Mouse (Mus musculus): ENCODE data around the gene Veph1. TPM values are rescaled to one million over a fixed set of nuclear protein-coding genes. Genes with fewer than 3 reads are reported as not detected.
A peak's percentile ranks its signal among the peaks of the same experiment; 100 is the strongest.
"Not testable (repeated sequence)": the region's sequence is repeated elsewhere in the genome, so short reads cannot be mapped to it uniquely, and the experiment has no call there.

Gene Veph1
- polyA plus RNA-seq, 1 experiment from 2014 or later, result 1.0 TPM

DNA sequence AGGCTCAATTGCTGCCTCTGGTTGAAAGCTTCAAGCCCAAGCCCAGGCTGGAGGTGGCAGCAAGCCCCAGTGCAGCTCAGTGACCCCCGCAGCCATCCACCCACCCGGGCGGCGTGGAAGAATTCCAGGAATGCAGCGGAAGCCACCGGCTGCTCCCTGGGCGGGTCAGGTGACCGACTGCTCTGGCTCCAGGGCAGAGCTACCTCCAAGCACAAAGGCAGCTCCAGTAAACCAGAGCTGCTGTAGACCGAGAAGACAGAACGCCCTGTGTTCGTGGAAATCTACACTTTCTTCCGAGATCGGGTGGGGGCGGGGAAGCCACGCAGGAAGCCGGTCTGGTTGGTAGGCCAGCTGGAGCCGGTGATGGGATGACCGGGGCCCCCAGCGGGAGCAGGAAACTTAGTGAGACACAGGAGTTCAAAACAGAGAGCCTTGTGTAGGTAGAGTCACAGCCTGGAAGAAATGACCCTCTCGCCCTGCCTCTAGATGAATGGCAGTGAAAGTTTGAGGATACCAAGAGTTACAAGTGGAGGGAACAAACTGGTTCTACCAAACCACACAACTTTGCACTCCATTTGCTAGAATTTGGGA, 4.2 kb downstream of the Veph1 start:
- H3K4me1 ChIP-seq, result peaks cover 23% of the 10 kb centered on the region
- H3K36me3 ChIP-seq, result no peaks in the 10 kb centered on the region
- DNase-seq (ENCODE audit: low spot score), result peak; percentile 85
- H3K9me3 ChIP-seq (replicated peaks), result no peaks in the 10 kb centered on the region
- peak overlapping the region; percentile 41 for H3K4me3 ChIP-seq
- H3K27ac ChIP-seq, result peak overlapping the region; percentile 92
- 10% methylated on average over 20 of the region's 20 CpGs for WGBS
- H3K27me3 ChIP-seq (ENCODE audit: low read depth, poor library complexity, severe bottlenecking), result no peaks in the 10 kb centered on the region

DNA sequence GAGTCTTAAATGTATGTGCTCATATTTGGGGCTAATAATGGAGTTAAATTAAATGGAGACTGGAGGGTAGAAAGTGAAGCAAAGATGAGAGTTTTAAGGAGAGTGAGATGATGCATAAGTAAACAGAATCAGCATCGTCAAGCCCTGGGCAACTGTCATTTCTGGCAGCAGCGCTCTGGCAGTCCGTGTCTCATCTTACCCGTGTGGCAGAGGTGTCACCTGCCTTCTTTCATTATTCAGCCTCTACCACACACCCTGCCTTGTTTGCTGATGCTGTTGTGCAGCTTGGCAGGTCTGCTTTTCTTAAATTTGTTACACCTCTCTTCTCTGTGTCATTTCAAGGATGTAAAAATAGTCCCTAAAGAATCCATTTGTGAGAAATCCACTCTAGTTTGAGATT, 33.4 kb downstream of the Veph1 start:
- no peaks in the 10 kb centered on the region for H3K36me3 ChIP-seq
- no peaks in the 10 kb centered on the region for H3K9me3 ChIP-seq (replicated peaks)
- 0 out of 2 replicates have a peak, but pooled peaks cover 4% of the 10 kb centered on the region for H3K4me1 ChIP-seq
- H3K27me3 ChIP-seq (ENCODE audit: low read depth, poor library complexity, severe bottlenecking), result no peaks in the 10 kb centered on the region
- no peak overlapping the region for H3K27ac ChIP-seq
- WGBS, result 90% methylated on average over 4 of the region's 4 CpGs
- no peak overlapping the region for H3K4me3 ChIP-seq
- no peak for DNase-seq (ENCODE audit: low spot score)

DNA sequence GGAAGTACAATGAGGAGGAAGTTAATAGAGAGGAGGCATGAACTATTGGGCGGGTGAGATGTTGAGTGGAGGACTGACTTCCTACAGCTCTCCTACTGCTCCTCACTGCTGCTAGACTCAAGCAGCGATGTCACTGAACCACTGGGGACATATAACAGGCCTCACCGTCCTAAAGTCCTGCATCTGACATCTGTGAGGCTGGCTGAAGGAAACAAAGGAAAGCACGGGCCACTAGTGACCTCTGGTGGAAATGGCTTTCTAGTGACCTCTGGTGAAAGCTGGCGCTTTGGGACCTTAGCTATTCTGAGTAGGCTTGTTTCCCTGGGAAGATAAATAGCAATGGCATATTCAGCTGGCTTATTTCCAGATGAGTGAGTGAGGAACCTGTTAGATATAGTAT, 34.3 kb downstream of the Veph1 start:
- Histone ChIP-seq H3K4me1 (0 out of 2 replicates have a peak, but pooled peaks cover 4% of the 10 kb centered on the region), H3K4me3 (no peak overlapping the region), H3K27me3 (ENCODE audit: low read depth, poor library complexity, severe bottlenecking) (no peaks in the 10 kb centered on the region), H3K27ac (no peak overlapping the region), H3K9me3 (replicated peaks) (no peaks in the 10 kb centered on the region), H3K36me3 (no peaks in the 10 kb centered on the region)
- peak; percentile 54 for DNase-seq (ENCODE audit: low spot score)
- 35% methylated on average over 5 of the region's 5 CpGs for WGBS

DNA sequence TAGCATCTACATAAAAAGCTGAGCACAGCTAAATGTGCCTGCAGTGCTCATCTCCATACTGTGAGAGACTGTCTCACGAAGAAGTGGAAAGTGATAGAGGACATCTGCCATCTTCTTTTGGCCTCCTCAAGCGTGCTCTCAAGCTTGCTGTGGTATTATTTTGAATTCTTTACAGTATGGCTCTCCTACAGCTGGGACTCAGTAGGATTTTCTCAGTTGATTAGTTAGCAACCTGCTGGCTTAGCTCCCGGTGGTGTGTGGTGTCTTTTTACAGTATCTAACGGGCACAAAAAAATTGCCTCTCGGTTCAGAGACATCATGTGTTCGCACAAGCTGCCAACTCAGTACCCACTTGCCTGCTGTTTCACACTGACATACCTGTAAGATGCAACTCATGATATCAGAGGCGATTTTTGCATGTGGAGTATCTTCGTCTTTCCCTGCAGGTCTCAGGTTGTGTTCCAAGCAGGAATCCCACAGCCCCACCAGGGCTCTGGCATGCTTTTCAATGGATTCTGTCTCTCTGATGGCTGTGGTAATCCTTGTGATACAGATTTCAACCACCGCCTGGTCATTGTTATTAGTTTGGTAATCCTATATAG, 42.0 kb downstream of the Veph1 start:
- H3K4me1 ChIP-seq, result no peaks in the 10 kb centered on the region
- H3K36me3 ChIP-seq, result no peaks in the 10 kb centered on the region
- WGBS, result 90% methylated on average over 9 of the region's 9 CpGs
- no peaks in the 10 kb centered on the region for H3K9me3 ChIP-seq (replicated peaks)
- no peak overlapping the region for H3K27ac ChIP-seq
- DNase-seq (ENCODE audit: low spot score), result no peak
- H3K4me3 ChIP-seq, result no peak overlapping the region
- no peaks in the 10 kb centered on the region for H3K27me3 ChIP-seq (ENCODE audit: low read depth, poor library complexity, severe bottlenecking)

DNA sequence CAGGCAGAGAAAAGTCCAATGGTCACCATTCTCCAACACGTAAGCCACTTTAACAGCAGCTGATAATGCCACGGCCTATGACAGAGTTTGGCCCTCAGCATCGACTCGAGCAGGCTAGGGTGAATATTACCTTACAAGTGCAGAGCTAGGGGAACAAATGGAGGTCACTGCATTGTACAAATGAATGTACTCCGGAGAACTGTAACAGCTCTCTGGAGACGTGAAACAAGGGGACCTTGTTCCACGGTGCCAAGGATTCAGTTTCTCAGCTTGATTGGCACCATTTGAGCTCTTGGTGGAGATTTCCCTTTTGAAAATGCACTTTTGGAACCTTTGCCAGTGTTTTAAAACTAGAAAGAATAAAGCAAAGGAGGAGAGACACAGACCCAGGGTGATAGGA, 44.8 kb downstream of the Veph1 start:
- Histone ChIP-seq H3K27ac (no peak overlapping the region), H3K36me3 (no peaks in the 10 kb centered on the region), H3K9me3 (replicated peaks) (no peaks in the 10 kb centered on the region), H3K27me3 (ENCODE audit: low read depth, poor library complexity, severe bottlenecking) (no peaks in the 10 kb centered on the region), H3K4me1 (no peaks in the 10 kb centered on the region), H3K4me3 (no peak overlapping the region)
- 84% methylated on average over 7 of the region's 7 CpGs for WGBS
- no peak for DNase-seq (ENCODE audit: low spot score)

DNA sequence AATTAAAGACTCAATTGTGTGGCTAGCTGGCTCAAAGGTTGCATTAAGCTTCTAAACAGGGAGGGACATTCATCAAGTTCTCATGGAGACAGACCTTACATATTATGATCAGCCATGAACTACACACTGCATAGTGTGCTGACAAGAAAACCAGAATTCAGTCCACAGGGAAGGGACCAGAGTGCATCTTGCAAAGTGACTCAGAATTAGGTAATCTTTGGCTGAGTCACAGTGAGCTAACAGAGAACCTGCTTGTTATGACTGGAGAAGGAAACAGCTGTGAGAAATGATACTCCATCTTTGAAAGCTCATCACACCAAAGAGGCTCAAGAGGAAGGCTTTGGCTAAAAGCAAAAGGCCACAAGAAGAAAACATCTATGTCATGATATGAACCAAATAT, 56.2 kb downstream of the Veph1 start:
- H3K4me1 ChIP-seq, result no peaks in the 10 kb centered on the region
- H3K9me3 ChIP-seq (replicated peaks), result no peaks in the 10 kb centered on the region
- no peak overlapping the region for H3K4me3 ChIP-seq
- no peaks in the 10 kb centered on the region for H3K27me3 ChIP-seq (ENCODE audit: low read depth, poor library complexity, severe bottlenecking)
- DNase-seq (ENCODE audit: low spot score), result no peak
- no peaks in the 10 kb centered on the region for H3K36me3 ChIP-seq
- no peak overlapping the region for H3K27ac ChIP-seq

DNA sequence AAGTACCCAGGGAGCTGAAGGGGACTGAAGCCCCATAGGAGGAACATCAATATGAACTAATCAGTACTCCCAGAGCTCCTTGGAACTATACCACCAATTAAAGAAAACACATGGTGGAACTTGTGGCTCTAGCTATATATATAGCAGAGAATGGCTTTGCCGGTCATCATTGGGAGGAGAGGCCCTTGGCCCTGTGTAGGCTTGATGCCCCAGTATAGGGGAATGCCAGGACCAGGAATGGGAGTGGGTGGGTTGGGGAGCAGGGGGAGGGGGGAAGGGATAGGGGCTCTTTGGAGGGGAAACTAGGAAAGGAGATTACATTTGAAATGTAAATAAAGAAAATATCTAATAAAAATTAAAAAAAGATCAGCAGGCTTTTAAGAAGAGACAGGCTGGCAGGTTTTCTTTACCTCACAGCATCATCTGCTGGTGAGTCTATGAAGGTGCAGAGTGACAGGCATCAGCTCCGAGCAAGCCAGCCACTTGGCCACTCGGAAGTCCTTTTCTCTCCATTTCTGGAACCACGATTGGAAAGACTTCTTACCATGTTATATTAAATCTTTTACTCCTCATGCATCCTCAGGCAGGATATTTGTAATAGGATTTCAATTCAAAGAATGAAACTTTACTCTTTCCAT, 60.3 kb downstream of the Veph1 start:
- not testable (repeated sequence) for H3K9me3 ChIP-seq (replicated peaks); DNase-seq (ENCODE audit: low spot score)
- 47% methylated on average over 4 of the region's 4 CpGs for WGBS

DNA sequence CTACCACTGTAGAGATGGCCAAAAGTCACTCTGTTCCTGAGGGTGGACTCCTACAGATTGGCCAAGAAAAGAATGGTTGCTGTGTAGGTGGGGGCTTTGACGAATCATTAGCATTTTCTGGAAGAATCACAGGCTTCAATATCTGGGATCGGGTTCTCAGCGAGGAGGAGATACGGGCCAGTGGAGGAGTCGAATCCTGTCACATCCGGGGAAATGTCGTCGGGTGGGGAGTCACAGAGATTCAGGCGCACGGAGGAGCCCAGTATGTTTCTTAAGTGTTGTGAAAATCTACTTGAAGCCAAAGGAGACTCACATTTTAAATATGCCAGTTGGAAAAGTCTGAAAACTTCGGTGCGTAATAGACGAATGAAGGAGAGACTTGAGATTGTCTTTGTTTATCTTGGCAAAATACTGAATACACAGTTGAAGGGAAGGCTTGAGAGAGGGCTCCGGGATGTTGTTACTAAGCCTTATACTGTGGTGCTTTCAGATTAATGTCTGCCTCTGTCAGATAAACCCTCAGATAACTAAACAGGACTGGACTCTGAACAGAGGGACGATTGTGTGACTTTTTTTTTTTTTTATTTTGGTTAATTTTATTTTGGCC, 71.6 kb downstream of the Veph1 start:
- no peaks in the 10 kb centered on the region for H3K27me3 ChIP-seq (ENCODE audit: low read depth, poor library complexity, severe bottlenecking)
- 91% methylated on average over 15 of the region's 15 CpGs for WGBS
- H3K9me3 ChIP-seq (replicated peaks), result no peaks in the 10 kb centered on the region
- peaks cover 26% of the 10 kb centered on the region for H3K4me1 ChIP-seq
- no peak overlapping the region for H3K4me3 ChIP-seq
- no peak overlapping the region for H3K27ac ChIP-seq
- H3K36me3 ChIP-seq, result no peaks in the 10 kb centered on the region
- no peak for DNase-seq (ENCODE audit: low spot score)

More for the DNA sequence above, 60.3 kb downstream of the Veph1 start:
- not testable (repeated sequence) for H3K27ac ChIP-seq; H3K27me3 ChIP-seq (ENCODE audit: low read depth, poor library complexity, severe bottlenecking); H3K4me3 ChIP-seq; H3K4me1 ChIP-seq; H3K36me3 ChIP-seq

DNA sequence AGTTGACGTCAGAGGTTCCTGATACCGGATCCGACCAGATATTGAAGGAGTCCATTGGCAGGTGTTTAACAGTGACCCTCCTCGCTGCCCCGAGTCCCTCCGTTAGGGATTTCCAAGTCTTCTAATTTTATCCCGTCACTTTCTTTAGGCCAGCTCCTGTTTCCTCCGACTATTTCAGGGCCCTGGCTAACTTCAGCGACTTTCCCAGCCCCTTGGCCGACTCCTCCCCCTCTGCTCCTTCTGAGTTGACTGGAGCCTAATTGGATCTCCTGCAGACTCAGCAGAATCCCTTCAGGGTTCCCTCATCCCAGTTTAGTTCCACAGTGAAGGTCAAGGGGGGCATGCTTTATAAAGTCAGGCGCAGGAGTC, 75.4 kb downstream of the Veph1 start:
- Histone ChIP-seq H3K4me1 (peaks cover 38% of the 10 kb centered on the region), H3K36me3 (no peaks in the 10 kb centered on the region), H3K9me3 (replicated peaks) (no peaks in the 10 kb centered on the region), H3K27me3 (ENCODE audit: low read depth, poor library complexity, severe bottlenecking) (0 out of 2 replicates have a peak, but pooled peaks cover 4% of the 10 kb centered on the region), H3K4me3 (peak overlapping the region; percentile 73), H3K27ac (peak overlapping the region; percentile 92)
- 0% methylated on average over 11 of the region's 11 CpGs for WGBS
- DNase-seq (ENCODE audit: low spot score), result peak; percentile 67

DNA sequence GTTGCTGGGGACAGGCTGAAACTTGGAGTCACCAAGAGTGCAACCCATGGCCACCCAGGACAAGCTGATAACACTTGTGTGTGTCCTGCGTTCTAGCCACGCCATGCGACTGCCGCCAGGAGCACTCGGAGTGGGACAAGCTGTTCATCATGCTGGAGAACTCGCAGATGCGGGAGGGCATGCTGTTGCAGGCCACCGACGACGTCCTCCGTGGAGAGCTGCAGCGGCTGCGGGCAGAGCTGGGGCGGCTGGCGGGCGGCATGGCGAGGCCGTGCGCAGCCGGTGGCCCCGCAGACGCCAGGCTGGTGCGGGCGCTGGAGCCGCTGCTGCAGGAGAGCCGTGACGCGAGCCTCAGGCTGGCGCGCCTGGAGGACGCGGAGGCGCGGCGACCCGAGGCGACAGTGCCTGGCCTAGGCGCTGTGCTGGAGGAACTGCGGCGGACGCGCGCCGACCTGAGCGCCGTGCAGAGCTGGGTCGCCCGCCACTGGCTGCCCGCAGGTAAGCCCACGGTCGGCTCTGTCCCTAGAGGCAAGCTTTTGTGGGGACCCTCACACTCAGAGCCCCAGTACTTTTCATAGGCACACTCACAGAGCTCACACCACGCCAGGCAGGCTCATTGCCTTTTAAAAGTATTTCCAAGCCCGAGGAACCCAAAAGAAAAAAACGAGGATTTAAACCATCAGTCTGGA, 75.9 kb downstream of the Veph1 start:
- 0% methylated on average over 54 of the region's 54 CpGs for WGBS
- peak; percentile 77 for DNase-seq (ENCODE audit: low spot score)
- Histone ChIP-seq H3K9me3 (replicated peaks) (no peaks in the 10 kb centered on the region), H3K27ac (peak overlapping the region; percentile 92), H3K36me3 (no peaks in the 10 kb centered on the region), H3K4me3 (peak overlapping the region; percentile 73), H3K27me3 (ENCODE audit: low read depth, poor library complexity, severe bottlenecking) (0 out of 2 replicates have a peak, but pooled peaks cover 4% of the 10 kb centered on the region), H3K4me1 (peaks cover 43% of the 10 kb centered on the region)

DNA sequence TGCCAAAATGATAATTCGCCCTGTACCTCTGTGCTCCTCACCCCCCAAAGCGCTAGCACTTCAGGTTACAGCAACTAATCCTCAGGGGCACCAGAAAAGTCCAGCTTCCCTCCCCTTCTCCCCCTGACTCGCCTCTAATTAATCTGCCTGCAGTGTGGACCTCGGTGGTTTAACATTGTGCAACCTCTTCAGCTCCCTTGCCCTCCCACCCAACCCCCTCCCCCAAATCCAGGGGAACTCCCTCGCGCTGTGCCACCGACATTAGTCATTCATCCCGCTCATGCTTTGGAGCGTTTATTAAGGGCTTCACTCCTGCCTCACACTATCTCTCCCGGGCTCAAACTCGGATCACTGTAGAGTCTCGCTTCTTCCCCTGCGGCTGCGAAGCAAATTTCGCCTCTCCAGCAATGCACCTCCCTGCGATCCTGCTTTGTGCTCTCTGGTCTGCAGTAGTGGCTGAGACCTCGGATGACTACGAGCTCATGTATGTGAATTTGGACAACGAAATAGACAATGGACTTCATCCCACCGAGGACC, 76.9 kb downstream of the Veph1 start, which contains the start of gene Ptx3:
TSS of gene Ptx3 (plus strand) at position 256 of the 537 bp plus-strand sequence.
- peaks cover 44% of the 10 kb centered on the region for H3K4me1 ChIP-seq
- peak within 1 kb of the TSS; percentile 73 for H3K4me3 ChIP-seq
- DNase-seq (ENCODE audit: low spot score), result peak; percentile 56
- H3K27ac ChIP-seq, result peak within 1 kb of the TSS; percentile 92
- no peaks in the 10 kb centered on the region for H3K36me3 ChIP-seq
- 0 out of 2 replicates have a peak, but pooled peaks cover 4% of the 10 kb centered on the region for H3K27me3 ChIP-seq (ENCODE audit: low read depth, poor library complexity, severe bottlenecking)
- H3K9me3 ChIP-seq (replicated peaks), result no peaks in the 10 kb centered on the region
- WGBS, result 3% methylated on average over 20 of the region's 20 CpGs

DNA sequence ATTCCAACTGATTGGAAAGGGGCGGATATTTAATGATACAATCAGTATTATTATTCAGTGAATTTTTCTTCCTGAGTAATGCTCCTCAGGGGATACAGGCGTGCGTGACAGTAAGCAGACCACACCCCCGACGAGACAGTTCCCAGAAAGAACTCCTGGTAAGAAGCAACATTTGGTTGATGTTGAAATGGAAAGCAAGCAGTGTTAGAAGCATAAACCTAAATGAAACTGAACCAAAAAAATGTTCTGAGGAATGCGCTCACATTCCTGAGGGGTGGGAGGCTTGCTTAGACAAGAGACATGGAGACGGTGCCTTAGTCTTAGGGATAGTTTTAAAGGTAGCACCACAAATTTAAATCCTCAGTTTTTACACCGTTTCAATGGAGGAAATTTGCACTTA, 80.9 kb downstream of the Veph1 start:
- Histone ChIP-seq H3K36me3 (no peaks in the 10 kb centered on the region), H3K27ac (no peak overlapping the region), H3K4me1 (peaks cover 25% of the 10 kb centered on the region), H3K4me3 (no peak overlapping the region), H3K27me3 (ENCODE audit: low read depth, poor library complexity, severe bottlenecking) (0 out of 2 replicates have a peak, but pooled peaks cover 4% of the 10 kb centered on the region), H3K9me3 (replicated peaks) (no peaks in the 10 kb centered on the region)
- DNase-seq (ENCODE audit: low spot score), result no peak
- WGBS, result 74% methylated on average over 8 of the region's 8 CpGs
